Mouse (Mus musculus) erythroblast, adult 5-6 weeks (primary cell): ENCODE measurements around the gene Adcy7. TPM values are rescaled to one million over a fixed set of nuclear protein-coding genes. Genes with fewer than 3 reads are reported as not detected.

Source experiments
- ATAC-seq: replicated peaks from 2 replicates; pipeline ENCODE4 v1.8.0; 2016; ENCODE audit warnings: moderate number of reproducible peaks, mild to moderate bottlenecking, moderate TSS enrichment, inconsistent platforms; ENCODE audit not compliant: poor library complexity, low FRiP score, severe bottlenecking
- total RNA-seq, 2 experiments: library from RNA; stranded (forward) in 1 of 2; stranded (reverse) in 1 of 2; fragments of 150-400 nt in 1 of 2; fragments of 200-764, 138-1000 nt in 1 of 2; gene quantifications; 2 replicates each; pipeline versions ENCODE4 v1.2.3 to v1.2.4; 2015 to 2017; ENCODE audit warnings: low replicate concordance in 2 of 2

Gene Adcy7
- total RNA-seq, 2 experiments from 2014 or later = 6.1 to 8.9 TPM

DNA sequence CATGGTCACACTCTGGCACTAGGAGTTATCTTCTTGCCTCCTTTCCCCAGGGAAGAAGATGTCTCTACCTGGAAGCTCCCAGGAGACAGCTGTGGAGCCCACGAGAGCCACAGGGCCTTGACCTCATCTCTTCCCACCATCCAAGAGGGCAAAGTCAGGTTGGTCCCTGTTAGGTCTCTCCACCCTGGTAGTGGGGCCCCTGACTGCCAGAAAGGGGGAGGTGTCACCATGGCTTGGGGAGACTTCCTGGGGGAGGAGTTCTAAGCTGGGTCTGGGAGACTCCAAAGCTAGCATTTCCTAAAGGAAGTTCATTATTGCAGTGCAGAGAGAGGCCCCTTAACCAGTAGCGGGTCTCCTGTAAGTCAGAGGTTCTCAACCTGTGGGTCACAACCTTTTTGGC, 22.8 kb downstream of the Adcy7 start:
- ATAC-seq = no peak

DNA sequence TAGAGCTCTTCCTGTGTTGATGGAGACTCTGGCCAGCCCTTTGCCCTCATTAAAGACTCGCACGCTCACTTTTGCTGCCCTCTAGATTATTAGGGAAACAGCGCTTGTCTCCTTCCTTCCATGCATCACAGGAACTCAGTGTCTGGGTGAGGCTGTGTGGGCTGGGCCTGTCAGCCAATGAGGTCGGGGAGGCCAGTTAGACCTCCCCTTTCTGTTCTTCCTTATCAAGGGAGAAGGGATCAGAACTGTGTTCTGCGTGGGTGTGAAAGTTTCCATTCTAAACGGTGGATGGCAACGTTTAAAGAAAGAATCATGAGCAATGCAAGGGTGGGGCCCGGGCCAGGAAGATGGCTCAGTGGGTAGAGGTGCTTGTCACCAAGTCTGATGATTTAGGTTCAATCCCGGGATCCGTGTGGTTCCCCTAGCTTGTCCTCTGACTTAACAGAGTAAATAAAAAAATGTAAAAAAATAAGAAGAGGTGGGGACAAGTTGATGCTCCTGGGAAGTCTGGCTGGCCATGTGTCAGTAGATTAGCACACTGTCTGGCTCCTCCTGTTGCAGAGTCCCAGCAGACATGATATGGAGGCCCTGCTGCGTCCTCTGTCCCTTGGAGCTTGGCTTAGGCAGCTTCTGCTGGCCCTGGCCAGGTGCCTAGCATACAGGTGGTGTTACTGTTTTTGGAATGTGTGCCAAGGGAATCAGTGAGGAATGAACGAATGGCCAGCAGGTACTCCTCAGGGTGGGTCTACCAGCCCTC, 26.0 kb downstream of the Adcy7 start:
- ATAC-seq = peak; percentile 54

DNA sequence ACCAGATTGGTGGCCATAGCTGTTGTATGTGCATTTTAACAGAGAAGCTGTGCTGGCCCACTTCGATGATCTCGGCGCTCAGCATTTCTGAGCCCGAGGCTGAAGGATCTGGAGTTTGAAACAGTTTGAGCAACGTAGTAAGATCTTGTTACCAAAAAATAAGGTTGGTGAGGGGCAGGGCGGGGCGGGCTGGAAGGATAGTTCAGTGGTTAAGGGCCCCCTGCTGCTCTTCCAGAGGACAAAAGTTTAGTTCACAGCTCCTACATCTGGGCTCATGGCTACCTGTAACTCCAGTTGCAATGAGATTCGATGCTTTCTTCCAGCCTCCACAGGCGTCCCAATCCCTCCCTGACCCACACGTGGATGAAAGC, 26.5 kb downstream of the Adcy7 start:
- no peak for ATAC-seq

DNA sequence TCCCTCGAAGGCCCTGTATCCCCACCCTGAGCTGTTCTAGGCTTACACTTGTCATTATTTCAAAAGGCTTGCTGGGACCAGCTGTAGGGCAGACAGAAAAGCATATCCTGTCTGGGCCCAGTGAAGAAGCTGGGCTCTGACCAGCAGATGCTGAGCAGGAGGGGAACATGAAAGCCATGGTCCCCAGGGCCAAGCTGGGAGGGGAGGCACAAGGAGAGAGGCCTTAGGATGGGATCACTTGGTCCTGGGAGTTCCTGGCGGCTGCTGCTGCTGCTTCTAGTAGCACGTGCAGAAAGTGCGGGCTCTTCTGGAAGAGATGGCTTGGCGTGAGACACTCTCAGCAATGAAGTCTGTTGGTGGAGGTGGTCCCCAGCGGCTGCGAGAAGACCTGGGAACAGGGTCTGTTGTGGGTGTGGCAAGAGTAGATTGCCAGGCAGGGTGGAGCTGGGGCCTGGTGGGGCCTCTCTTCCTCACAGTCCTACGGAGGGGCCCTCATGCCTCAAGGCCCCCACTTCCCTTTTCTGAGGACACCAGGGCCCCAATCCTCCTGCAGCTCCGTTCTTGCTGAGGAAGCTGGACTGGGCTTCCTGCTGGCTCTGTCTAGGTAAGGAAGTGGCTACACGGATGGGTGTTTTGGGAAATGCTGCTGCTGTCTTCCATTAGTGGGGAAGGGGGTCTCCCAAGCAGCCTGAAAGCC, 27.9 kb downstream of the Adcy7 start:
- ATAC-seq = peak; percentile 31; the same call in 1 of the 2 replicates

DNA sequence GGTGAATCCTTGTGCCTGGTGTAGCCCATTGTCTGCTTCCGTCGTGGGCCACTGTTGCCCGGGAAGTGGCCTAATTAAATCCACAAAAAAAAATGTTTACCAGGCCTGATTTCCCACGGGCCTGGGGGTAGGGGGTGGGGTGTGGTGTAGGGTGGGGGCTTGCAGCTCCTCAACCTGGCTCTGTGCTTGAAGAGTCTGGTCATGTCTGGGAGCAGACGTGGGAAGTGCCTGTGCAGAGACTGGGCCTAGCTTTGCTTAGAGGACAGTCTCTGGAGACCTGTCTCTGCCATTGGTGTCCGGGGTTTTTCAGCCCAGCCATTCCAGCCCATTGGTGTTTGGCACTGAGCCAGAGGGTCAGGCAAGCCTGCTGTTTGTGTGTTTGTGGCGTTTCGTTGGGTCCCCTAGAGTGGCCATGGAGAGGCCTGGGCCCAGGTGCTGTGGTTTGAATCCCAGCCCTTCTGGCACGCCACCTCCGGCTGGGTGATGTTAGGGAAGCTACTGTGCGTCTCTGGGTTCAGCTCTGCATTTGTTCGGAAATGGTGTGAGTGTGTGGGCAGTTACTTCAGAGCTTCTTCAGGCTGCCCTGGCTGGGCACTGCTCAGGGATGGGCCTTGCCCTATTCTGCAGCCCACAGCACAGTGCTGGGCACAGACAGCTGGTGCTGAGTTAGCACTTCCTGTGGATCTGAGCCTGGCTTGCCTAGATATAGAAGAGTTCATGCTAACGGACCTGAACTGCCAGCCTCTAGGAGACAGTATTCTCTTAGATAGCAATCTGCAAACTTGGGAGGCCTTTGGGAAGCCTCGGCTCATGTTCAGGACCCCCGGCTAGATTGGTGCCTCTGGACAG, 29.6 kb downstream of the Adcy7 start:
- ATAC-seq = no peak

DNA sequence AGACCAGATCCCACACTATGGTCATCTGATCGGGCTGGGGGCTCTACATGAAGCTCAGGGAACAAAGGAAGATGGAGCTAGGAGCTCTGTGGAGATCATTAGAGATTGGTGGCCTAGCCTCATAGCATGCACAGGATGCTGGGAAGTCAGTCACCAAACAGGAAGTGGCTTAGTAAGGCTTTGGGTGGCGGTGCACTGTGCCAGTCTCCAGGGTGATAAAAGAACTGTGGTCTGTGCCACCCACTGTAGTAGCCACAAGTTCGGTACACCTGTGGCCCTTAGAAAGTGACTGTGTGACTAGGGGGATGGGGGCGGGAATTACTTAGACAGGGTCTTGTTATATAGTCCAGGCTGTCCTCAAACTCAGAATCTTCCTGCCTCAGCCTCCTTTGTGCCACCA, 33.6 kb downstream of the Adcy7 start:
- ATAC-seq = no peak

DNA sequence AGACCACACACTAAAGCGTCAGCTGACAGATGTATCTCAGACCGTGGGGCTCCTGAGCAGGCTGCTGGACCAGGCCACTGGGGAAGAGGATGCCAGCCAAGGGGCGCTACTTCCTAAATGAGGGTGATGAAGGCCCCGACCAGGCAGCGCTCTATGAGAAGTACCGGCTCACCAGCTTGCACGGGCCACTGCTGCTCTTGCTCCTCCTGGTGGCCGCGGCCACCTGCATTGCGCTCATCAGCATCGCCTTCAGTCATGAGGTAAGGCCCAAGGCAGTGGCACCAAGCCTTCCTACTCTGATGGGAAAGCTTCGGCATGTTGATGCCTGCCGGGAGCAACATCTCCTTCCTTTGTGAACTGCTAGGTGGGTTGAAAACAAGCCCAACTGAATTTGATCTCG, 34.3 kb downstream of the Adcy7 start:
- no peak for ATAC-seq

DNA sequence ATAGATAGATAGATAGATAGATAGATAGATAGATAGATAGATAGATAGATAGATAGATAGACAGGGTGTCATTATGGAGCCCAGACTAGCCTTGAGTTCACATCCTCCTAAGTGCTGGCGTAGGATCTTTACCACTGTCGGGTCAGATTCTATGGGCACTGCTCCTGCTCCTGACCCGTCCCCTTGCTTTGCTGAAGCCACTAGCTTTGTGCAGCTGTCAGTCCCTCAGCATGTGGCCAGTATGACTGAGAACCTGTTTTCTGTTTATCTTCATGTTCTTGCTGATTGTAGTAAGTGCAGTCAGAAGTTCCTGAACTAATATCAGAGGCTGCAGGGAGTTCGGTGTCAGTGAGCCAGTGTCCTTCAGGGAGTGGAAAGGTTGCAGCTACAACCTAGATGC, 35.5 kb downstream of the Adcy7 start:
- ATAC-seq = no peak

DNA sequence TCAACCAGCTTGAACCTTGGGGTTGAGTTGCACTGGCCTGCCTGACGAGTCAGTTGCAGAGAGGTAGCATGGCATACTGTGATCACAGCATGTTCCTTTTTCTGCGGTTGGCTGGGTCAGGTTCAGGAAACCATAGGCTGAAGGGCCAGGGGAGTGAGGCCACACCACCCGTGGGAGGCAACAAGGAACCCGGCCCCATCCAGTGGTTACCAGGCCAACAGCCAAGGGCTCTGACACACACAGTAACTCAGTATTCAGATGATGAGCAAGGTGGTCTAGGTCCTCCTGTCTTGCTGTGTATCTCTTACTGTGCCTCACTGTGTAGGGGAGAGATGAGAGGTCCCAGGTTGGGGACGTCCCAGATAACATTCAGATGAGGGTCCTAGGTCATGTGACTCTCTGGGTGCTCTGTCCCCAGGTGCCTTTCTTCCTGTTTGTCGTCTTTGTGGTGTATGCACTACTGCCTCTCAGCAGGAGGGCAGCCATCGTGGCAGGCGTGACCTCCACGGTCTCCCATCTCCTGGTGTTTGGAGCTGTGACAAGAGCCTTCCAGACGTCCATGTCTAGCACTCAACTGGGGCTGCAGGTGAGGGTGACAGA, 37.2 kb downstream of the Adcy7 start:
- ATAC-seq = no peak

DNA sequence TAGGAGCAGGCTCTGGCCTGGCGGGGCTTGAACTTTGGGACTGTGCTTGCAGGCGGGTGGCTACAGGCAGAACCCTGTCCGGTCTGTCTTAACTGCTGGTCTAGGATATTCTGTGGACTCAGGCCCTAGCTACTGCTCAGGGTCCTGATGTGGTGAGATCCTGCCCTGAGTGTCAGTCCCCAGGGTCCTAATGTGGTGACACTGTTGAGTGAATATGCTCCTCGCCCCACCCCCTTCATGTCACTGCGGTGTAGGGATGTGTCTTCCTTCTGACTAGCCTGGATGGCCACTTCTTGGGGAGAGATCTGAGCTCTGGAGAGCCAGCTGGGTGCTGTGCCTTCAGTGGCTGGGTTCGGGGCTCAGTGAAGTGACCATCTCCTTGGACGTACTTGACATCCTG, 37.7 kb downstream of the Adcy7 start:
- no peak for ATAC-seq

DNA sequence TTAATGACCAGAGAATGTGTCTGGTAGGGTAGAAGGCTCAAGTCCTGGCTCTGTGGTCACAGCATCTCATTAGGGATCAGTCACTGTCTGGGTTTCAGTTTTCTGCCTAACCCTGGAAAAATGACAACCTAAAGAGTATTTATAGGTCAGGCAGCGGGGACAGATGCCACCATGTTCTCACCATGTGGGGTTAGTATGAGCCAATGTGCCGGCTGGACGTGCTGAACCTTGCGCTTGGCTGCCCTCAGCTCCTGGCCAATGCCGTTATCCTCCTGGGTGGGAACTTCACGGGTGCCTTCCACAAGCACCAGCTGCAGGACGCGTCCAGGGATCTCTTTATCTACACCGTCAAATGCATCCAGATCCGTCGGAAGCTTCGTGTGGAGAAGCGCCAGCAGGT, 38.1 kb downstream of the Adcy7 start:
- no peak for ATAC-seq

DNA sequence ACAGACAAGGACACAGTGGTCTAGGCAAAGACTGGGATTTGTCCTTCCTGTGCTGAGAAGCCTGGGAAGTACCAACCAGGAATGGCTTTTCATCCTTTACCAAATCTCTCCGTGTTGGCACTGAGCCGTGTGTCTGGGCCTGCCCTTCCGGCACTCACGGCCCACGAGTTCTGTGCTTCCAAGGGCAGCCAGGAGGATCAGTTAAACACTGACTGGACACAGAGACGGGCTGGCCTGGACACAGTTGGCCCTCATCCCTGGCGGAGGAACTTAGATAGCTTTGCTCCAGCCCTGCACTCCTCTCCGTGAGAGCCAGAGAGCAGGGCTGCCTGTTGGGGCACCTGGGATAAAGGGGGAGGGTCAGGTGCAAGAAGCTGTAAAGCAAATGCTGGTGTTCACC, 40.8 kb downstream of the Adcy7 start:
- no peak for ATAC-seq

DNA sequence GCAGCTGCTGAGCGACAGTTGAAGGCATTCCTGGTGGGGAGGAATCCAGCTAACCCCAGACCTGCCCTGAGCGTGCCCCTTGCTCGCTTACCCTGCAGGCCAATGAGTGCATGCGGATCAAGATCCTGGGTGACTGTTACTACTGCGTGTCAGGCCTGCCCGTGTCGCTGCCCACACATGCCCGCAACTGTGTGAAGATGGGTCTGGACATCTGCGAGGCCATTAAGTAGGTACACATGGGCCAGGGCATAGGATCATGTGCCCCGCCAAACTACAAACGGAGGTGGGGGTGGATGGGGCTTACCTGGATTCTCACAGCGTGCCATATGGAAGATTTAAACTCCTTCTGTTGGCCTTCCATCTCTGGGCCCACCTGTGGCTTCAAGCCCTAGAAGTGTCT, 41.8 kb downstream of the Adcy7 start:
- ATAC-seq = no peak

DNA sequence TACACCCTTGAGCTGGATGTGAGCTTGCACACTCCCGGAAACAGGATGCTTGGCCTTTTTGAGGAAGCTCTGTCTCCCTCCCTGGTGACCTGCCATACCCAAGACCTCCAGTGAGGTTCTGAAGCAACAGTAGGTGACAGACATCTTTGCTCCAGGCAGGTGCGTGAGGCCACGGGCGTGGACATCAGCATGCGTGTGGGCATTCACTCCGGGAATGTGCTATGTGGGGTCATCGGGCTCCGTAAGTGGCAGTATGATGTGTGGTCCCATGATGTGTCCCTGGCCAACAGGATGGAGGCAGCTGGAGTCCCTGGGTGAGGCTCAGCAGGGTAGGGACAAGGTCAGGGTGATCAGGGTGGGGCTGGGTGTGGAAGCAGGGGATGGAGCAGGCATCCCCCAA, 43.1 kb downstream of the Adcy7 start:
- ATAC-seq = 0 out of 2 replicates have a peak, but pooled peaks have one; percentile 32

DNA sequence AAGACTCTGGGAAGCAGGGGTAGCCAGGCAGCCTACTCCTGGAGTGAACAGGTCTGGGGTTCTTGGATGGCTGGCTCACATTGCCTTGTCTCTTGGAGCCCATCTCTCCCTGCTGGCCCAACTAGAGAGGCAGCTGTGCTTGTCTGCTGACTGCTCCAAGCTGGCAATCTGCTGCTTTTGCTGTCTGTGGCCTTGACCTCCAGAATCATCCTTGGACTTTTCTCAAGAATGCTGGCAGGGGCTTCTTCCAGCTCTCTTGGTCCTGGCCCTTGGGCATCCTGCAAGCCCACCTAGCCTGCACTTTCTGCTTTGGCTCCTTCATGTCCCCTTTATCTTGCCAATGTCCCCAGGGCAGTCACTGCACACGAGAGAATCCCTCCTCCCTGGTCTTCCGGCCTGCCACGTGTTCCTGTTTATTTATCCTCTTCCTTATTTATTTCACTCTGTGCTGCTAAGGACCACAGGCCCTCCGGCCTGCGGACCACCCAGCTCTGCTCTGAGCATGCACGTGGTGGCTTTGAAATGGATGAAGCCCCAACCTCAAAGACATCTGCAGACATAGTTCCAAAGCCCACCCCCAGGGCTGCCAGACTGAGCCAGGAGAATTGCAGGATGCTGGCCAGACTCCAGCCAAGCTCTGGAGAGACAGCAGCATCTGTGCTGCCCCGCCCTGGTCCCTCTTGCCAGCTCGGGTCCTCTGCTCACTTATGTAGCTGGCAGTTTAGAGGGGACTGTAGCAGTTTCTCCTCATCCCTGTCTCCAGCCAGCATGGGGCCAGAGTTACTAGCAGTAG, 44.1 kb downstream of the Adcy7 start:
- ATAC-seq = no peak

DNA sequence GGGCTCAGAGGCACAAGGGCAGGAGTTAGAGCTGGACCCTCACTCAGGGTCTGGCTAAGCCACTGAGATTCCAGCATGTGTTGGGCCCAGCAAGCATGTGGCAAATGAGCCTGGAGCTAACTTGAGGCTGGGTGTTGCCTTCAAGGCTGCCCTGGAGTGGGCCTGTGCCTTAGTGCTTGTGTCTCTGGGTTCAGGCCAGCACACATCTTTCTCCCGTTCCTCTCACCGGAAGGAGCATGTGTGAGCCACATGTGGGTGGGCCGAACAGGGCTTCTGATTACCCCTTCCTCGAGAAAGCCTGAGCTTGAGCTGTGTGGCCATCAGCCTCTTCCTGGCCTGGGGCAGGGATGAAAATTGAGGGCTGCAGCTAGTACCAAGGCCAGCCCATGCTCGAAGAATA, 45.1 kb downstream of the Adcy7 start:
- no peak for ATAC-seq

DNA sequence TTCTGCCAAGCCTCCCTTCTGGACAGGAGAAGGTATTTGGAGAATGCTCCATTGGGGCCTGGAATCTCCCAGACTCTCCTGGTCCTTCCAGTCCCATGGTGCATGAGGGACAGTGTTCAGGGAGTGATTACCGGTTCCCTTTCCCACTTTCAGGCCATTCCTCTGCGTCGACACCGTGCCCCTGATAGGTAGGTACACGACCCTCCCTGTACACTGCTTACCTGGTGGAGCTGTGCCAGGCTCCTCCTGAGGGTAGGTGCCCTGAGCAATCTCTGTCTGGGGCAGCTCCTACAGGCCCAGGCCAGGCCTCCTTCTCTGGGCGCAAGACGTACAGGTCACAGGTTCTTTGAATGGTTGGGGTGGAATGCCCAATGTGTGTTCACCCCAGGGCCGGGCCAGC, 45.9 kb downstream of the Adcy7 start:
- ATAC-seq = no peak

DNA sequence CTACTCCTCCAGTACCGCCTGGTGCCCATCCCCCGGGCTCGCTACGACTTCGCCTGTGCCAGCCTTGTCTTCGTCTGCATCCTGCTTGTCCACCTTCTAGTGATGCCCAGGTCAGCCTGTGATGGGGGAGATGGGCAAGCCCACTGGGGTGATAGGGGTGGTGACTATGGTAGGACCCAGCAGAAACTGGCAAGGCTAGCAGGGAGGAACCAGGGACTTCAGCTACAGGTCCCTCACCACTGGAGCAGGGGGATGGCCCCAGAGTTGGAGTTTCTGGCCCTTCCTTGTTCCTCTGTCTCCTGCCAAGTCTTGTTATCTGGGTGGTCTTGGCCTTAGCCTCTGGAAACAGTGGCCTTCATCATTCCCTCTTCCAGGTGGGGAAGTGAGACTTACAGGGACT, 47.9 kb downstream of the Adcy7 start:
- ATAC-seq = no peak

DNA sequence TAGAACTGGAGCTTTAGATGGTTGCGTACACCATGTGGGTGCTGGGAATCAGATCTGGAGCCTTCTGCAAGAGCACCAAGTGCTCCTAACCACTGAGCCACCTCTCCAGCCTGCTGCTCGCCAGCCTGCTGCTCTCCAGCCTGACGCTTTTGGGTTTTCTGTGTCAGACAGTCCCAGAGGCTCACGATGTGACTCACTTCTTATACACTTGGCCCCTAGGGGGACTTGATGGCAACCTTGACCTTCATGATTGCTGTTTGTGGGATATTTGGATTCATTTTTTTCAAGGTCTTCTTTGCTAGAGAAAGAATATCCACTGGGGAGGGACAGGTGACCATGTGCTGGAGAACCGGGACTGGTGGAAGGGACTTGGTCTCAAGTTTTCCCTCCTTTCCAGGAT, 49.2 kb downstream of the Adcy7 start:
- no peak for ATAC-seq

DNA sequence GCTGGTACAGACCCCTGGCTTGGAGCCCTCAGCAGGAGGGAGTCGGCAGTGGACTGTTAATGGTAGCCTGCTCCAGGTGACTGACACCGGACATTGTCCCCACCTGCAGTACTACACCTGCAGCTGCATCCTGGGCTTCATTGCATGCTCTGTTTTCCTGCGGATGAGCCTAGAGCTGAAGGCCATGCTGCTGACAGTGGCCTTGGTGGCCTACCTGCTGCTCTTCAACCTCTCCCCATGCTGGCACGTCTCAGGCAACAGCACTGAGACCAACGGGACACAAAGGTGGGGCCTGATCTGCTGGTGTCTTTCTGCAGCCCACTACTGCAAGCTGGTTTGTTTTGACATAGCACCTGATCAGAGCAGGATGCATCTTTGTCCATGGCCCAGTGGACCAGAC, 51.3 kb downstream of the Adcy7 start:
- no peak for ATAC-seq
